Mouse (Mus musculus) E14TG2a.4 (cell line): ENCODE results near the gene Cbfa2t2.

Experiments
- H3K27me3 ChIP-seq: 2 replicates; pipeline ENCODE4 v1.6.1; 2014; ENCODE audit warnings: low read length, control low read depth; ENCODE audit not compliant: insufficient read depth
- H3K36me3 ChIP-seq: 2 replicates; pipeline ENCODE4 v1.6.1; 2014; ENCODE audit warnings: low read length, control low read depth; ENCODE audit not compliant: insufficient read depth
- H3K4me1 ChIP-seq: replicated peaks from 2 replicates; pipeline ENCODE4 v1.6.1; 2014; ENCODE audit warnings: low read depth, low read length, control low read depth
- H3K4me3 ChIP-seq: replicated peaks from 2 replicates; pipeline ENCODE4 v1.5.1; 2014; ENCODE audit warnings: mild to moderate bottlenecking, low read length
- H3K9me3 ChIP-seq: 2 replicates; pipeline ENCODE4 v1.6.1; 2014; ENCODE audit warnings: low read length, control low read depth
- CTCF ChIP-seq: conservative IDR thresholded peaks from 2 replicates; pipeline ENCODE4 v1.5.1; 2014; ENCODE audit warnings: low read length
- NANOG ChIP-seq: IDR thresholded peaks from 2 replicates; pipeline ENCODE4 v1.6.1; 2014; ENCODE audit warnings: borderline replicate concordance, low read length, mixed read lengths
- POU5F1 ChIP-seq: IDR thresholded peaks from 2 replicates; pipeline ENCODE4 v1.6.1; 2014; ENCODE audit warnings: low read length, borderline replicate concordance

Cbfa2t2 gene

GRCm38 (mm10) chr2:154499717-154500247 lies 63.5 kb downstream of the Cbfa2t2 start:
- Histone ChIP-seq H3K27me3 (no peaks in the 10 kb centered on the region), H3K4me1 (peaks cover 78% of the 10 kb centered on the region), H3K9me3 (no peaks in the 10 kb centered on the region), H3K36me3 (peaks cover 80% of the 10 kb centered on the region), H3K4me3 (no peak overlapping the region)
- no peak for TF ChIP-seq POU5F1
- no peak for TF ChIP-seq CTCF
- no peak for TF ChIP-seq NANOG

- TF ChIP-seq NANOG, result no peak
- Histone ChIP-seq H3K4me3 (no peak overlapping the region), H3K4me1 (peaks cover 70% of the 10 kb centered on the region), H3K9me3 (no peaks in the 10 kb centered on the region), H3K27me3 (no peaks in the 10 kb centered on the region), H3K36me3 (peaks cover 81% of the 10 kb centered on the region)
Observed at GRCm38 (mm10) chr2:154500758-154501157, 64.5 kb downstream of the Cbfa2t2 start.

- Histone ChIP-seq H3K4me1 (peaks cover 43% of the 10 kb centered on the region), H3K27me3 (no peaks in the 10 kb centered on the region), H3K36me3 (peaks cover 98% of the 10 kb centered on the region), H3K4me3 (no peak overlapping the region), H3K9me3 (no peaks in the 10 kb centered on the region)
- no peak for TF ChIP-seq NANOG
- no peak for TF ChIP-seq POU5F1
- TF ChIP-seq CTCF, result no peak
Observed at GRCm38 (mm10) chr2:154507076-154507475, 70.8 kb downstream of the Cbfa2t2 start.

GRCm38 (mm10) chr2:154507566-154508283 lies 71.4 kb downstream of the Cbfa2t2 start:
- peaks cover 37% of the 10 kb centered on the region for H3K4me1 ChIP-seq
- TF ChIP-seq POU5F1, result no peak
- 0 out of 2 replicates have a peak, but pooled peaks have one; percentile 6 for TF ChIP-seq CTCF
- H3K27me3 ChIP-seq, result no peaks in the 10 kb centered on the region
- peaks cover 98% of the 10 kb centered on the region for H3K36me3 ChIP-seq
- no peak overlapping the region for H3K4me3 ChIP-seq
- no peaks in the 10 kb centered on the region for H3K9me3 ChIP-seq

- peaks cover 30% of the 10 kb centered on the region for H3K4me1 ChIP-seq
- no peaks in the 10 kb centered on the region for H3K27me3 ChIP-seq
- H3K36me3 ChIP-seq, result peaks cover 98% of the 10 kb centered on the region
- H3K9me3 ChIP-seq, result no peaks in the 10 kb centered on the region
- H3K4me3 ChIP-seq, result no peak overlapping the region
- TF ChIP-seq NANOG, result no peak
- no peak for TF ChIP-seq POU5F1
- TF ChIP-seq CTCF, result no peak
Observed at GRCm38 (mm10) chr2:154508450-154508849, 72.2 kb downstream of the Cbfa2t2 start.

- Histone ChIP-seq H3K4me3 (no peak overlapping the region), H3K4me1 (peaks cover 26% of the 10 kb centered on the region), H3K27me3 (no peaks in the 10 kb centered on the region), H3K9me3 (no peaks in the 10 kb centered on the region), H3K36me3 (peaks cover 94% of the 10 kb centered on the region)
- no peak for TF ChIP-seq POU5F1
- TF ChIP-seq CTCF, result no peak
- TF ChIP-seq NANOG, result no peak
Observed at GRCm38 (mm10) chr2:154510141-154510540, 73.9 kb downstream of the Cbfa2t2 start.

- Histone ChIP-seq H3K27me3 (no peaks in the 10 kb centered on the region), H3K9me3 (no peaks in the 10 kb centered on the region), H3K4me1 (no peaks in the 10 kb centered on the region), H3K36me3 (peaks cover 93% of the 10 kb centered on the region), H3K4me3 (no peak overlapping the region)
- no peak for TF ChIP-seq CTCF
- no peak for TF ChIP-seq NANOG
- TF ChIP-seq POU5F1, result no peak
Observed at GRCm38 (mm10) chr2:154516944-154517343, 80.7 kb downstream of the Cbfa2t2 start.

GRCm38 (mm10) chr2:154517424-154517823 lies 81.1 kb downstream of the Cbfa2t2 start:
- H3K9me3 ChIP-seq, result no peaks in the 10 kb centered on the region
- TF ChIP-seq NANOG (no peak), CTCF (no peak), POU5F1 (no peak)
- H3K27me3 ChIP-seq, result no peaks in the 10 kb centered on the region
- H3K36me3 ChIP-seq, result peaks cover 93% of the 10 kb centered on the region
- no peaks in the 10 kb centered on the region for H3K4me1 ChIP-seq
- no peak overlapping the region for H3K4me3 ChIP-seq

GRCm38 (mm10) chr2:154521449-154521848 lies 85.2 kb downstream of the Cbfa2t2 start:
- Histone ChIP-seq H3K9me3 (no peaks in the 10 kb centered on the region), H3K4me3 (no peak overlapping the region), H3K36me3 (peaks cover 97% of the 10 kb centered on the region), H3K27me3 (no peaks in the 10 kb centered on the region), H3K4me1 (no peaks in the 10 kb centered on the region)
- no peak for TF ChIP-seq CTCF
- TF ChIP-seq NANOG, result no peak
- TF ChIP-seq POU5F1, result no peak
